Mouse (Mus musculus) heart, adult 9 months (tissue): Measurements from ENCODE around the gene Krt24.
"Not testable (repeated sequence)": the region's sequence is repeated elsewhere in the genome, so short reads cannot be mapped to it uniquely, and the experiment has no call there.

Source experiments
- DNase-seq, 2 experiments: peaks; one replicate each; pipeline ENCODE4 v3.0.0; 2022; ENCODE audit warnings: low spot score in 2 of 2

Gene Krt24

DNA sequence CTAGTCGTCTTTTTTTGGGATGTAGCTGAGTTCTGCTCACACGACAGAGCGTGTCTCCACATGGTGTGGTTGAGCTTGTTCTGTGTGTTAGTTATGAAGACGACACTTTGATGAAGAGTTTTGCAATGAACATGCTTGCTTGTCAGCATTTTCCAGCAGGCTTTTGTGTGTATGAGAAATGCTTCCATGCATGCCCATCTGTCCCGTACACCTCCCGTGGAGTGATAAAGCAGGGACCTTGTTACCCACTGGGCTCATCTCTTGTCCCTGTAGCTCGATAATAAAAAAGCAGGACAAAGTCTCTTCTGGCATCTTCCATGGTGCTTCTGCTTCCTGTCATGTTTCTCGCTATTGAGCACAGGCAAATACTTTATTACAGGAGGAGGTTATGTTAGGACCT lies 32.4 kb downstream of the Krt24 start:
- no peak for DNase-seq

DNA sequence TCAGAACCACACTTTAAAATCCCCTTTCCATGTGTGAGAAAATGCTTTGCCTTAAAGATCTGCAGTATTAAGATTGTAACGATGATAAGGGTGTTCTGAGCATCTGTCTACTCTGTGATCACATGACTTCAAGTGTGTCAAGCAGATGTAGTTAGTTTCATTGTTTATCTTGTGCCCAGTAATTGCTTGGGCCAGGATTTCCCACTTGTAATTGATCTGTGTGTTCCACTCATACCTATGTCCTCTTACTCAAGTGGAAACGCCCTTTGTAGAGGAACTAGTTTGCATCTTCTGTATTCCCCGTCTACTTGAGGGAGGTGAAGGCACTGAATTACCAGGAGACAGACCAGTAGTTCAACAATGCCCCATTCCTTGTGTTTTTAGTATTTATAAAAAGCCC lies 34.4 kb downstream of the Krt24 start:
- no peak for DNase-seq

DNA sequence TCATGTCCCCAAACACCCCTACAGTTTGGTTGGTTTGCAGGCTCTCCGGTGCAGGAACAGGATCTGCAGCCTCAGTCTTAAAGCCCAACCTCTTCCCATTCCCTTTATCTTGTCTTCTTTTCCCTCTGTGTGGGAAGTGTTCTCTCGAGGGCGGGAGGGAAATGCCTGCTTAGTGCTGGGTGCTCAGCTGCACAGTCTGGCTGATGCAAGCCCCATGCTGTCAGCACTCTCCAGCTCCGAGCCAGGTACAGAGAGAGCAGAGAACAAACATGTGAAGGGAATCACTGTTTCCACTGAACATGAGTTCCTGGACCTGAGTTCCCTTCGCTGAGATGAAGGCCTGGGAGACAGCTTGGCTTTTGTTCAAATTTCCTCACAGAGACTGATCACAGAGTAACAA lies 34.8 kb downstream of the Krt24 start:
- DNase-seq: no peak

DNA sequence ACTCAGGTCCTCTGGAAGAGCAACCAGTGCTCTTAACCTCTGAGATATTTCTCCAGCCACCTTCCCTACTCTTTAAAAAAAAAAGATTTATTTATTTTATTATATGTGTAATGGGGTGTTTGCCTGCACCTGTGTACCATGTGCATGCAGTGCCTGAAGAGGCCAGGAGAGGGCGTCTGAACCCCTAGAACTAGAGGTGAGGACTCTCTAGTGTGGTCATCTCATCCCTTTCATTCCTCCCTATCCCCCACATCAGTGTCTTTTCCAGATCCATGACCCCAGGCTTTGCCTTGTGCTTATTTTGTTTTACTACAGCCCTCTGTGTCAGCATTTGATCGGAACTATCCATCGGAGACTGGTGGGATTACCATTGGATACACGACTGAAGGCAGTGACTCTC lies 35.9 kb downstream of the Krt24 start:
- no peak for DNase-seq

DNA sequence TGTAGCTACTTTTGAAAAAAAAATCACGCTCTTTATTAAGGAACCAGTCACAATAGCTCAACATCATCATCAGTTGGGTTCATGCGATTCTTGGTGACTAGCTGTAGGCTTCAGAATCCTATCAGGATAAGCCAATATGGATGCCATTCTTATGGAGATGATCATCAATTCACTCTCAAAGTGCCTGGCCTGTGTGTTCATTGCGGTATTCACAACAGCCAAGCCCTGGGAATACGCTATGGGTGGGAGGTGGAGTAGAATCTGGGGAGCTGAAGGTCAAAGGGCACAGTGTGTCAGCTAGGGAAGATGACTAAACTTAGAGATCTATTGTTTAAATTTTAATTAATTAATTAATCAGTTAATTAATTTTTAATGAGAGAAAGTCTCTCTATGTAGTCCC lies 37.1 kb downstream of the Krt24 start:
- DNase-seq: no peak

DNA sequence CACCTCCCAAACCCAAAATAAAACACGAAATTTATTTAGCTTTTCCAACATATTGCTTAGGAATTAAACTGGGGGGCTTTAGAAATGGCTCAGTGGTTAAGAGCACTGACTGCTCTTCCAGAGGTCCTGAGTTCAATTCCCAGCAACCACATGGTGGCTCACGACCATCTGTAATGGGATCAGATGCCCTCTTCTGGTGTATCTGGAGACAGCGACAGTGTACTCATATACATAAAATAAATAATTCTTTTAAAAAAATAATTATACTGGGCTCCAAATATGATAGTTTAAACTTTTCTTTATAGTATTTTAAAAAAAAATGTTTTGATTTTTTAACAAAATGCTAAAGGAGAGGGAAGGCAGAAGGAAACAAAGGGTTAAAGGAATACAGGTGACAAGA lies 40.5 kb downstream of the Krt24 start:
- not testable (repeated sequence) for DNase-seq

DNA sequence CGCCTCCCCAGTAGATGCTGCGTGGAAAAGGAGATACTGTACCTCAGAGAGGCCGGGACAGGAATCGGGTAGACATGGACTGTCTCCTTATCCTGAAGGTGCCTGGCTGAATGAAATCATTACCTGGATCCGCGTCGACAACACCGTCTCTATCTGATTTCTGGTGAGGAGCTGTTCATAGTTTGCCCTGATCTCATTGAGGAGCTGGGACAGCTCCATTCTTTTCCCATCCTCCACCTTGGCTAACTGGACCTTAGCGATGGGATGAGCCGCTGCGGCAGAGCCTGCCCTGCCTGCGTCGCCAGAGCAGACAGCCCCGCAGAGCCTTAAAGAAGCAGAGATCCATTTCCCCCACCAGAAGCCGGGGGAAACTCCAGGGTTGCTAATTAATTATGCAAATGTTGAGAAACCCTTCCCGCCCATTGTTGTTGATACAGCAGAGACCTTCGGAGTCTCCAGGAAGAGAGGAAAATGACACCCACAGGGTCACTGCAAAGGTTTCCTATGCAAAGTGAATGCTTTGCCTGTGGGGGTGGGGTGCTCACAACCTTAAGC lies 41.2 kb downstream of the Krt24 start, which contains the start of gene Krt222:
TSS of gene Krt222 (minus strand) at position 266 of the 555 bp plus-strand sequence.
- DNase-seq: peak; percentile 17 to 24

DNA sequence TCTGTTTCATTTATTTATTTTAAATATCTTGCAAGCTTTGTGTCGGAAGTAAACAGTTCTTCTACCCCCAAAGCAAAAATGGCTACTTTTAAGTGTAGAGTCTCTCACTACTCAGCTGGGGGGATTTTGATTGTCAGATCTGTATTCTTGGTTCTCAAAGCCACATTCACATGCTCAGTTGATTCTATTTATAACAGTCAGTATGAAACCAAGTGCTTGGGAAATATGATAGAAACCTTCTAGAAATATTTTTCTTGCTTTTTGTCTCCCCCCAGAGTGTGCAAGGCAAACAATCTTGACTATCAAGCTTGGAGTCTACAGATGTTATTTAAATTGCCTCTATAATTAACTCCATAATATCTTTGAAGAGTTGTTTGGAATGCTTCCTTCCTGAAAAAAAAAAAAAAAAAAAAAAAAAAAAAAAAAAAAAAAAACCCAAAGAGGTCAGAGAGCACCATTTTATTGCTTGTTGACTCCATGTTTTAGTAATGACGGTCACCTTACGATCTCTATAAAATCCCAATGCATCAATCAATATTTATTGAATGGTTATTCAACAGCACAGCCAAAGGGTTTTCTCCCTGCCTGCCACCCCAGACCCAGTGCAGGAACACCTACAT lies 41.8 kb downstream of the Krt24 start:
- DNase-seq: no peak

DNA sequence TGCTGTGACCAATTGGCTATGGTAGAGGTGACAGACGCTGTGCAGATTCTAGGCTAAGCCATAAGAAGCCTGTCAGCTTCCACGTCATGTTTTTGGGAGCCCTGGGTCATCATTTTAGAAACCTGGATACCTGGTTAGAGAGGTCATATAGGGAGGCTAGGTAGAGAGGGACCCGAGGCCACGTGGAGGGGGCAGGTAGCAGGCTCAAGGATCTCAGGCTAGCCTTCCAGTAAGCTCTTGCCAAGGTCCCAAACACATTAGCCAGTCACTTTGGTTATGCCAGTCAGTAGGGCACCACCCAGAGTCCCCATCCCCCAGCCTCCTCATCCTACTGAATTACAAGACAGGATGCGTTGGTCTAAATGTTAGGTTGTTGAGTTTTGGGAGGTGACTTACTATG lies 43.0 kb downstream of the Krt24 start:
- DNase-seq: no peak

DNA sequence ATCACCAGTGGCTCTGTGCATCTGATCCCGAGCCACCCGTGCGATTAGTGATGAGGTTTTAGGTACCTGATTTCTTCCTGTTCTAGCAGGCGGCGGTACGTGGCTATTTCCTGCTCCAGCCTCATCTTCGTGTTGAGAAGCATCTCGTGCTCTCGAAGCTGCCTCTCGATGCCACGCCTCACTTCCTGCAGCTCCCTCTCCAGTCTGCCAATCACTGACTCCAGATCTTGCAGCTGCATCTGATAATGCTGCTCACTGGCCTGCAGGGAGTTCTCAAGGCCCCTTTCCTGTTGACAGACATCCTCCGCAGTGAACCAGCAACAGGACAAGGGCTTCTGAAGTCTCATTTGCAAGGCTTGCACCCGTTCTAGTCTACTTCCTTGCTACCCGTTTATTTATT lies 46.6 kb downstream of the Krt24 start:
- DNase-seq: no peak

DNA sequence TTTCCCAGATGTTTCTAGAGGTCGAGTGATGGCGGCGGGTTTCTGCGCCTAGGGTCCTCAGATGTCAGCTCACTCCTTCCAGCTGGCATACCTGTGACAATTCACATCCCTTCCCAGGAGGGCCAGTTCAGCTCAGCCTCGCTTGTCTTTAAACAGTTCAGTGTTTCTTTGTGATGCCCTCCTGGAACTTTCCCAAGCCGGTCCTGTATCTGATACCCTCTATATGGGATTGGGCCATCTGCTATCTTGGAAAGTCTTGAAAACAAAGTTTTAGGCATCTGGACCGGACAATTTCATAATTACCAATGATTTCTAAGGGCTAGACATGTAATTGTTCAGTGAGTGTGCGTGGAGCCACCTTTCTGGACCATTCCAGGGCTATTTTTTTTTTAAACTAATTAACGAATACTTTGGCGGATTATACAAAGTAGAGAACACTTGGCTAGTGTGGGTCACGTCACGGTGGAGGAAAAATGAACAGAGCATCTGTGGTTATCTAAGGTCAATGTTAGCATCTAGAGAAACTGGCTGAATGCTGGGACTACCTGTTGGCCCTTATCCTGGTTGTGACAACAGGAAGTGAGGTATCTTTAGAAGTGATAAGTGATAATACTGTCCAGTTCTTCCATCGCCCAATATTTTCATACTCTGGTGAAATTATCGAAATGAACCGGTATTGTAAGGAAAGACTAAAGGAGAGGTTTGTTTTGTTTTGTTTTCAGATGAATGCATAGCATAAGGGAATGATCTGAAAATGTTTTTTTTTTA lies 53.8 kb downstream of the Krt24 start:
- DNase-seq: peak in 1 of 2 experiments; percentile 16

DNA sequence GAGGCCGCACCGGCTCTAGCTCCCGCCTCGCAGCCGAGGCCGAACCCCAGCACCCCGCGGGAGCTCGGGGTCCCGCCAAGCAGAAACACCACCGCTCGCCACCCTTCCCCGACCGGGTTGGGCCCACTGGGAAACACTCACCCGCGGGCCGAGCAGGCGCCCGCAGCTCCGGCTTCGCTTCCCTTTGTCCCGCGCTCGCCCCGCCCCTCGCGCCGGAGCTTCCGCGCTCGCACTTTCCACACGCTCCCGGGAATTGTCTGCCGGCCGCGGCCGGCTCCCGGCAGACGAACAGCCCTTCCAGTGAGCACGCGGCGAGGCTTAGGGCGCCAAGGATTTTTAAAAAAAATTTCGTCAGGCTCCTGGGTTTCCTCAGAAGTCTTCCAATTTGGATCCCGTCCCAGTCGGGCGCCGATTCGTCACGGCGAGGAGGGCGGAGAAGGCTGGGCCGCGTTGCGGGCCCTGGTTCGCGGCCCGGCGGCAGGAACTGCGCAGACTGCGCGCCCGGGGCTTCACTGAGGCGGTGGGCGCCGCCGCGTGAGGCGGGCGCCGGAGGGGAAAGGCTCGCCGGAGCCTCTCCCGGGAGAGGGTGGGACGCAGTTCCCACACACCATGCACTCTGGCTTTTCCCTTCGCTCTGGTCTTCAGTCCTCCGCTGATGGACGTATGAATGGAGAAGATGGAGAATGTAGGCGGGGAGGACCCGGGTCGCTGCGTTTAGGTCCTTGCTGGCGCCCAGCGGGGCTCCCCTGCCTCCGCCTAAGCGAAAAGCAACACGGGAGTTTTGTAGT lies 54.6 kb downstream of the Krt24 start, which contains the start of gene Smarce1:
TSS of gene Smarce1 (minus strand) at position 757 of the 788 bp plus-strand sequence.
- DNase-seq: peak; percentile 70 to 77
